Mouse (Mus musculus) kidney, embryonic 15.5 days (tissue): ENCODE measurements at regions not wholly inside any gene's neighbourhood (a gene's known extent, or its start where the extent isn't known, plus 50 kb on each side); places are given as distances from the start of the nearest gene placed in this dataset.
A peak's percentile ranks its signal among the peaks of the same experiment; 100 is the strongest.

Source experiments
- ATAC-seq: fragments of 200-750 bp; cut with Nextera tagmentation; replicated peaks from 2 replicates; pipeline ENCODE4 v1.8.0; 2017; ENCODE audit warnings: moderate TSS enrichment; ENCODE audit not compliant: low FRiP score
- H3K27ac ChIP-seq: fragments of 300-500 bp; sonication (generic); 2 replicates; pipeline ENCODE4 v1.5.1; 2015; ENCODE audit warnings: mild to moderate bottlenecking, inconsistent platforms
- H3K27me3 ChIP-seq: fragments of 300-500 bp; sonication (generic); 2 replicates; pipeline ENCODE4 v1.6.1; 2015; ENCODE audit warnings: inconsistent platforms
- H3K36me3 ChIP-seq: fragments of 300-500 bp; sonication (generic); 2 replicates; pipeline ENCODE4 v1.6.1; 2015; ENCODE audit warnings: inconsistent platforms
- H3K4me1 ChIP-seq: fragments of 300-500 bp; sonication (generic); 2 replicates; pipeline ENCODE4 v1.6.1; 2015; ENCODE audit warnings: inconsistent platforms
- H3K4me2 ChIP-seq: fragments of 300-500 bp; sonication (generic); 2 replicates; pipeline ENCODE4 v1.6.1; 2015; ENCODE audit warnings: moderate library complexity, mild to moderate bottlenecking, inconsistent platforms
- H3K4me3 ChIP-seq: fragments of 300-500 bp; sonication (generic); replicated peaks from 2 replicates; pipeline ENCODE4 v1.5.1; 2015; ENCODE audit warnings: mild to moderate bottlenecking, inconsistent platforms
- H3K9ac ChIP-seq: fragments of 300-500 bp; sonication (generic); 2 replicates; pipeline ENCODE4 v1.6.1; 2015; ENCODE audit warnings: mild to moderate bottlenecking, inconsistent platforms
- H3K9me3 ChIP-seq: fragments of 300-500 bp; sonication (generic); replicated peaks from 2 replicates; pipeline ENCODE4 v1.6.1; 2016; ENCODE audit warnings: inconsistent platforms
- WGBS: fragments of 180-500 bp; shearing (Covaris S2); methylation state at CpG from one replicate; pipeline ENCODE4 v1.1.7; 2015; ENCODE audit warnings: mixed read lengths; 5-methylcytosine and 5-hydroxymethylcytosine counted together

- H3K27ac ChIP-seq: peak overlapping the region; percentile 78
- H3K9me3 ChIP-seq: no peaks in the 10 kb centered on the region
- H3K9ac ChIP-seq: no peak overlapping the region
- 29% methylated on average over 4 of the region's 4 CpGs for WGBS
- ATAC-seq: 0 out of 2 replicates have a peak, but pooled peaks have one; percentile 22
- H3K27me3 ChIP-seq: no peaks in the 10 kb centered on the region
- H3K4me1 ChIP-seq: peaks cover 46% of the 10 kb centered on the region
- H3K4me3 ChIP-seq: no peak overlapping the region
- no peak overlapping the region for H3K4me2 ChIP-seq
- no peaks in the 10 kb centered on the region for H3K36me3 ChIP-seq
Measured at GRCm38 (mm10) chr13:52152221-52152620, 305.7 kb downstream of the Gadd45g start.

- peaks cover 46% of the 10 kb centered on the region for H3K4me1 ChIP-seq
- ATAC-seq: no peak
- 83% methylated on average over 4 of the region's 4 CpGs for WGBS
- H3K27me3 ChIP-seq: no peaks in the 10 kb centered on the region
- H3K4me3 ChIP-seq: no peak overlapping the region
- H3K4me2 ChIP-seq: no peak overlapping the region
- H3K27ac ChIP-seq: no peak overlapping the region; the same call in 1 of the 2 replicates
- H3K36me3 ChIP-seq: no peaks in the 10 kb centered on the region
- no peaks in the 10 kb centered on the region for H3K9me3 ChIP-seq
- H3K9ac ChIP-seq: no peak overlapping the region
Measured at GRCm38 (mm10) chr13:52153030-52153429, 306.6 kb downstream of the Gadd45g start.

GRCm38 (mm10) chr13:52153576-52153975, 307.1 kb downstream of the Gadd45g start:
- ATAC-seq: no peak
- Histone ChIP-seq H3K4me3 (no peak overlapping the region), H3K4me2 (no peak overlapping the region), H3K27me3 (no peaks in the 10 kb centered on the region), H3K9ac (no peak overlapping the region), H3K4me1 (peaks cover 46% of the 10 kb centered on the region), H3K9me3 (no peaks in the 10 kb centered on the region), H3K36me3 (no peaks in the 10 kb centered on the region), H3K27ac (no peak overlapping the region)
- 46% methylated on average over 4 of the region's 4 CpGs for WGBS

- Histone ChIP-seq H3K4me2 (no peak overlapping the region), H3K27me3 (no peaks in the 10 kb centered on the region), H3K9ac (no peak overlapping the region), H3K4me1 (peaks cover 46% of the 10 kb centered on the region), H3K27ac (no peak overlapping the region), H3K4me3 (no peak overlapping the region), H3K36me3 (no peaks in the 10 kb centered on the region), H3K9me3 (no peaks in the 10 kb centered on the region)
- no peak for ATAC-seq
- WGBS: 73% methylated on average over 5 of the region's 5 CpGs
Measured at GRCm38 (mm10) chr13:52154111-52154843, 307.8 kb downstream of the Gadd45g start.

- Histone ChIP-seq H3K4me3 (no peak overlapping the region), H3K27ac (peak overlapping the region; percentile 48; the same call in 1 of the 2 replicates), H3K4me1 (peaks cover 46% of the 10 kb centered on the region), H3K9ac (no peak overlapping the region), H3K27me3 (no peaks in the 10 kb centered on the region), H3K36me3 (no peaks in the 10 kb centered on the region), H3K4me2 (peak overlapping the region; percentile 6; the same call in 1 of the 2 replicates), H3K9me3 (no peaks in the 10 kb centered on the region)
- no peak for ATAC-seq
- WGBS: 33% methylated on average over 14 of the region's 14 CpGs
Measured at GRCm38 (mm10) chr13:52154844-52155587, 308.5 kb downstream of the Gadd45g start.

GRCm38 (mm10) chr13:52155588-52156086, 309.2 kb downstream of the Gadd45g start:
- WGBS: 44% methylated on average over 8 of the region's 8 CpGs
- no peaks in the 10 kb centered on the region for H3K9me3 ChIP-seq
- peaks cover 46% of the 10 kb centered on the region for H3K4me1 ChIP-seq
- peak overlapping the region; percentile 48; the same call in 1 of the 2 replicates for H3K27ac ChIP-seq
- H3K4me2 ChIP-seq: no peak overlapping the region
- H3K4me3 ChIP-seq: no peak overlapping the region
- ATAC-seq: no peak
- H3K27me3 ChIP-seq: no peaks in the 10 kb centered on the region
- H3K36me3 ChIP-seq: no peaks in the 10 kb centered on the region
- H3K9ac ChIP-seq: no peak overlapping the region

- ATAC-seq: no peak
- no peak overlapping the region for H3K4me3 ChIP-seq
- H3K9ac ChIP-seq: no peak overlapping the region
- no peaks in the 10 kb centered on the region for H3K36me3 ChIP-seq
- H3K27me3 ChIP-seq: no peaks in the 10 kb centered on the region
- H3K27ac ChIP-seq: no peak overlapping the region
- WGBS: 76% methylated on average over 7 of the region's 7 CpGs
- H3K9me3 ChIP-seq: no peaks in the 10 kb centered on the region
- H3K4me2 ChIP-seq: no peak overlapping the region
- H3K4me1 ChIP-seq: no peaks in the 10 kb centered on the region
Measured at GRCm38 (mm10) chr13:52162676-52163075, 316.2 kb downstream of the Gadd45g start.

- Histone ChIP-seq H3K27ac (no peak overlapping the region), H3K9ac (no peak overlapping the region), H3K36me3 (no peaks in the 10 kb centered on the region), H3K4me2 (no peak overlapping the region), H3K4me3 (no peak overlapping the region), H3K4me1 (no peaks in the 10 kb centered on the region), H3K27me3 (no peaks in the 10 kb centered on the region), H3K9me3 (no peaks in the 10 kb centered on the region)
- 98% methylated on average over 1 of the region's 1 CpGs for WGBS
- ATAC-seq: no peak
Measured at GRCm38 (mm10) chr13:52165531-52165930, 319.1 kb downstream of the Gadd45g start.

- H3K4me2 ChIP-seq: no peak overlapping the region
- 62% methylated on average over 5 of the region's 5 CpGs for WGBS
- no peaks in the 10 kb centered on the region for H3K27me3 ChIP-seq
- H3K36me3 ChIP-seq: no peaks in the 10 kb centered on the region
- no peaks in the 10 kb centered on the region for H3K4me1 ChIP-seq
- no peak overlapping the region for H3K4me3 ChIP-seq
- no peak for ATAC-seq
- H3K9ac ChIP-seq: no peak overlapping the region
- H3K9me3 ChIP-seq: no peaks in the 10 kb centered on the region
- no peak overlapping the region for H3K27ac ChIP-seq
Measured at GRCm38 (mm10) chr13:52167968-52168367, 321.5 kb downstream of the Gadd45g start.

GRCm38 (mm10) chr13:52172706-52173346, 326.3 kb downstream of the Gadd45g start:
- Histone ChIP-seq H3K27me3 (no peaks in the 10 kb centered on the region), H3K4me3 (no peak overlapping the region), H3K4me2 (no peak overlapping the region), H3K9me3 (no peaks in the 10 kb centered on the region), H3K4me1 (no peaks in the 10 kb centered on the region), H3K36me3 (no peaks in the 10 kb centered on the region), H3K27ac (no peak overlapping the region), H3K9ac (no peak overlapping the region)
- ATAC-seq: no peak
- 65% methylated on average over 9 of the region's 9 CpGs for WGBS

- no peak overlapping the region for H3K4me3 ChIP-seq
- no peak for ATAC-seq
- H3K9ac ChIP-seq: no peak overlapping the region
- H3K9me3 ChIP-seq: no peaks in the 10 kb centered on the region
- H3K27me3 ChIP-seq: no peaks in the 10 kb centered on the region
- WGBS: 72% methylated on average over 2 of the region's 2 CpGs
- H3K4me2 ChIP-seq: no peak overlapping the region
- H3K27ac ChIP-seq: no peak overlapping the region
- no peaks in the 10 kb centered on the region for H3K36me3 ChIP-seq
- no peaks in the 10 kb centered on the region for H3K4me1 ChIP-seq
Measured at GRCm38 (mm10) chr13:52175665-52176064, 329.2 kb downstream of the Gadd45g start.

- H3K27me3 ChIP-seq: no peaks in the 10 kb centered on the region
- 90% methylated on average over 4 of the region's 4 CpGs for WGBS
- no peaks in the 10 kb centered on the region for H3K4me1 ChIP-seq
- no peak for ATAC-seq
- H3K9me3 ChIP-seq: no peaks in the 10 kb centered on the region
- H3K9ac ChIP-seq: no peak overlapping the region
- H3K36me3 ChIP-seq: no peaks in the 10 kb centered on the region
- no peak overlapping the region for H3K4me3 ChIP-seq
- H3K27ac ChIP-seq: no peak overlapping the region
- H3K4me2 ChIP-seq: no peak overlapping the region
Measured at GRCm38 (mm10) chr13:52179977-52180376, 333.5 kb downstream of the Gadd45g start.
